23 mouse cellular contexts compared by ENCODE assay signal in the genomic region with DNA sequence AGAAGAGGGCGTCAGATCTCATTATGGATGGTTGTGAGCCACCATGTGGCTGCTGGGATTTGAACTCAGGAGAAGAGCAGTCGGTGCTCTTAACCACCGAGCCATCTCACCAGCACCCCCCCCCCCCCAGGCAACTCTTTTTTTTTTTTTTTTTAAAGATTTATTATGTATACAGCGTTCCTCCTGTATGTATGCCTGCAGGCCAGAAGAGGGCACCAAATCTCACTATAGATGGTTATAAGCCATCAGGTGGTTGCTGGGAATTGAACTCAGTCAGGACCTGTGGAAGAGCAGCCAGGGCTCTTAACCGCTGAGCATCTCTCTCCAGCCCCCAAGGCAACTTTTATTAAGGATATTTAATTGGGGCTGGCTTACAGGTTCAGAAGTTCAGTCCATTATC. TPM values are rescaled to one million over a fixed set of nuclear protein-coding genes. Genes with fewer than 3 reads are reported as not detected.
DNase-seq lines count a peak whose midpoint lies in the region; ATAC-seq and TF ChIP-seq lines count a peak whose summit lies in the region.
"Had no signal": no experiment of that assay in that cellular context is flagged by ENCODE, and none has a peak within 500 bp of the region (broad histone marks: within the 10 kb centered on the region; RNA-seq: fewer than 3 reads in every experiment).

No protein-coding gene starts in this region.

- in situ Hi-C loops in CH12.LX (cut with MboI; ENCODE audit: low pct_ligation_motif_present, low pct_unique_long_range_greater_than_20kb, low sequenced_read_pairs) = loop anchor here (5.0 kb wide), 1 partner anchor 58 kb away; no protein-coding TSS in a partner anchor

- peaks cover 6 to 45% of the 10 kb centered on the region in 2 experiments for H3K36me3 ChIP-seq in CH12.LX (replicated peaks in 1 of 2; ENCODE audit: control insufficient read depth in 1 of 2, insufficient read depth in 1 of 2, low read length in 1 of 2)
- peaks cover under 1% of the 10 kb centered on the region; the same call in 1 of the 2 replicates for H3K36me3 ChIP-seq in forebrain, embryonic 14.5 days (ENCODE audit: control insufficient read depth, insufficient read depth, low read length)

- TF ChIP-seq POLR2A in CH12.LX (IDR thresholded peaks at IDR 0.05; ENCODE audit: low read depth, low read length) = no peak

- H3K9me3 ChIP-seq in CH12.LX (replicated peaks; ENCODE audit: low read length) = no peaks in the 10 kb centered on the region
- H3K9me3 ChIP-seq in forebrain, embryonic 14.5 days (replicated peaks; ENCODE audit: control insufficient read depth, low read length) = no peaks in the 10 kb centered on the region
- H3K9me3 ChIP-seq: embryonic facial prominence, embryonic 13.5 days; forebrain, embryonic 12.5 days; heart, embryonic 10.5 days; hindbrain, embryonic 12.5 days had no signal

- no peak for TF ChIP-seq EP300 in CH12.LX (IDR thresholded peaks at IDR 0.05; ENCODE audit: low read length)

- H3K4me2 ChIP-seq in CH12.LX (ENCODE audit: insufficient read depth, low read depth, poor library complexity, severe bottlenecking) = no peak overlapping the region
- H3K4me2 ChIP-seq in forebrain, embryonic 14.5 days (ENCODE audit: low read length) = no peak overlapping the region
- H3K4me2 ChIP-seq: embryonic facial prominence, embryonic 13.5 days; forebrain, embryonic 12.5 days; hindbrain, embryonic 12.5 days had no signal

- no peak for DNase-seq in layer of hippocampus, adult 2 months (ENCODE audit: low spot score in 2 of 2)
- no peak for DNase-seq in layer of hippocampus, postnatal 10 days (ENCODE audit: low spot score in 2 of 2)
- DNase-seq in CH12.LX (ENCODE audit: extremely low read depth) = no peak
- peak; percentile 54 for DNase-seq in ES-CJ7 (ENCODE audit: low read depth, low spot score)
- peak; percentile 51 for DNase-seq in ZHBTc4 (ENCODE audit: low read depth, low spot score)
- no peak for DNase-seq in ovary, postnatal 14 days (ENCODE audit: low spot score)
- no peak for DNase-seq in forebrain, embryonic 14.5 days (ENCODE audit: low spot score)
- DNase-seq: adrenal gland, postnatal 25 days; cerebellum, adult 18-20 months; cerebellum, adult 9-11 months; cerebellum, postnatal 36 days; gastrocnemius, adult 2 months; gastrocnemius, postnatal 25 days; heart, adult 11 months; heart, postnatal 10 days; heart, postnatal 4 days had no signal

- H3K4me1 ChIP-seq in CH12.LX (ENCODE audit: control insufficient read depth in 1 of 2, insufficient read depth in 2 of 2) = no peaks in the 10 kb centered on the region
- H3K4me1 ChIP-seq in forebrain, embryonic 14.5 days (ENCODE audit: control insufficient read depth, insufficient read depth, low read length) = no peaks in the 10 kb centered on the region
- H3K4me1 ChIP-seq: forebrain, embryonic 12.5 days; hindbrain, embryonic 12.5 days had no signal

- no peaks in the 10 kb centered on the region for H3K79me2 ChIP-seq in CH12.LX (replicated peaks; ENCODE audit: control insufficient read depth, extremely low read depth, insufficient read depth, poor library complexity, severe bottlenecking)

- no peak overlapping the region for H3K9ac ChIP-seq in CH12.LX (ENCODE audit: insufficient read depth, low read depth)
- H3K9ac ChIP-seq in forebrain, embryonic 14.5 days (ENCODE audit: low read length) = no peak overlapping the region
- H3K9ac ChIP-seq: embryonic facial prominence, embryonic 13.5 days; forebrain, embryonic 12.5 days; hindbrain, embryonic 12.5 days had no signal

- no peak; the same call in none of the 2 replicates for TF ChIP-seq RAD21 in CH12.LX (IDR thresholded peaks at IDR 0.05; ENCODE audit: low read depth, low read length)

- no peak for ATAC-seq in forebrain, embryonic 14.5 days
- ATAC-seq: activated CD4-positive, CD25-positive, alpha-beta regulatory T cell, adult 4 months; hindbrain, embryonic 16.5 days; inflammation-experienced regulatory T-cells, adult 6 months had no signal

- no peak overlapping the region for H3K27ac ChIP-seq in layer of hippocampus, adult 2 months
- H3K27ac ChIP-seq in CH12.LX (ENCODE audit: insufficient read depth, low read depth) = no peak overlapping the region
- H3K27ac ChIP-seq in forebrain, embryonic 14.5 days (ENCODE audit: low read depth, low read length) = no peak overlapping the region
- H3K27ac ChIP-seq: embryonic facial prominence, embryonic 13.5 days; forebrain, embryonic 12.5 days; gastrocnemius, adult 2 months; heart, embryonic 10.5 days; hindbrain, embryonic 12.5 days had no signal

- TF ChIP-seq CTCF in layer of hippocampus, adult 2 months (conservative IDR thresholded peaks at IDR 0.05) = peak; percentile 20; the same call in 1 of the 2 replicates
- TF ChIP-seq CTCF in CH12.LX (conservative IDR thresholded peaks at IDR 0.05 in 1 of 2, IDR thresholded peaks at IDR 0.05 in 1 of 2; ENCODE audit: low read depth in 2 of 2, low read length in 2 of 2) = 0 out of 4 replicates have a peak, but pooled peaks of 1 of the 2 experiments have one; percentile 28

- no peak overlapping the region for H3K4me3 ChIP-seq in layer of hippocampus, adult 2 months
- H3K4me3 ChIP-seq in CH12.LX (replicated peaks in 1 of 3; ENCODE audit: low read depth in 2 of 3, low read length in 2 of 3, poor library complexity in 1 of 3) = no peak overlapping the region
- H3K4me3 ChIP-seq in forebrain, embryonic 14.5 days (ENCODE audit: low read depth, low read length) = no peak overlapping the region
- H3K4me3 ChIP-seq: embryonic facial prominence, embryonic 13.5 days; forebrain, embryonic 12.5 days; gastrocnemius, adult 2 months; heart, embryonic 10.5 days; hindbrain, embryonic 12.5 days had no signal

- dilution Hi-C loops in CH12.LX (cut with MboI; ENCODE audit: extremely low pct_ligation_motif_present, extremely low pct_unique_long_range_greater_than_20kb, low sequenced_read_pairs) = no loop called here

- no peaks in the 10 kb centered on the region for H3K27me3 ChIP-seq in CH12.LX (replicated peaks)
- no peaks in the 10 kb centered on the region for H3K27me3 ChIP-seq in forebrain, embryonic 14.5 days (replicated peaks; ENCODE audit: control insufficient read depth, insufficient read depth, low read length)
- H3K27me3 ChIP-seq: embryonic facial prominence, embryonic 13.5 days; forebrain, embryonic 12.5 days; hindbrain, embryonic 12.5 days had no signal

- WGBS in forebrain, embryonic 14.5 days = 77% methylated on average over 5 of the region's 5 CpGs

TF ChIP-seq in CH12.LX, 34 proteins besides CTCF, POLR2A, EP300 and RAD21:
- TF ChIP-seq ZNF384 (IDR thresholded peaks at IDR 0.05; ENCODE audit: low read depth, low read length) (peak; percentile 48; the same call in 1 of the 2 replicates), SIN3A (IDR thresholded peaks at IDR 0.05; ENCODE audit: low read length) (no peak)

RNA-seq across cellular contexts. Expression of a gene that starts 5.4 kb away (rescaled TPM):
- total RNA-seq in layer of hippocampus, adult 2 months (2021) = under 1 TPM; 0.10 TPM
- total RNA-seq in layer of hippocampus, postnatal 10 days (2021) = under 1 TPM; 0.13 to 0.18 TPM
- total RNA-seq in CH12.LX (2012; rRNA removed) (0.04 and 0.08 TPM in 2 replicates), CH12.LX (2014; rRNA removed) (0.01 TPM in 1 of 2 replicates, not detected in the other)
- polyA plus RNA-seq in CH12.LX (2012; ENCODE audit: insufficient read length, low read depth) = 0.10 and 0.13 TPM in 2 replicates
- 0.08 and 0.09 TPM in 2 replicates for polyA plus RNA-seq in forebrain, embryonic 14.5 days (2014; fragmentation: Nextera tagmentation; extraction: Ambion mirVana)

RNA-seq across cellular contexts. Expression of a gene that starts 20.1 kb away (rescaled TPM):
- total RNA-seq in layer of hippocampus, adult 2 months (2021) = 10 to 100 TPM; 77.1 to 79.4 TPM
- 10 to 100 TPM; 64.2 to 73.8 TPM for total RNA-seq in layer of hippocampus, postnatal 10 days (2021)
- total RNA-seq in CH12.LX (2012; rRNA removed) = 135 and 152 TPM in 2 replicates
- 105 and 115 TPM in 2 replicates for total RNA-seq in CH12.LX (2014; rRNA removed)
- 151 and 155 TPM in 2 replicates for polyA plus RNA-seq in CH12.LX (2012; ENCODE audit: insufficient read length, low read depth)
- 111 and 115 TPM in 2 replicates for polyA plus RNA-seq in forebrain, embryonic 14.5 days (2014; fragmentation: Nextera tagmentation; extraction: Ambion mirVana)

RNA-seq across cellular contexts. Expression of a gene that starts 56.3 kb away (rescaled TPM):
- 10 to 100 TPM; 27.3 to 32.7 TPM for total RNA-seq in layer of hippocampus, adult 2 months (2021)
- total RNA-seq in layer of hippocampus, postnatal 10 days (2021) = 10 to 100 TPM; 28.3 to 31.8 TPM
- total RNA-seq in CH12.LX (2012; rRNA removed) (47.8 and 62.4 TPM in 2 replicates), CH12.LX (2014; rRNA removed) (72.6 and 79.2 TPM in 2 replicates)
- 56.9 and 78.6 TPM in 2 replicates for polyA plus RNA-seq in CH12.LX (2012; ENCODE audit: insufficient read length, low read depth)
- polyA plus RNA-seq in forebrain, embryonic 14.5 days (2014; fragmentation: Nextera tagmentation; extraction: Ambion mirVana) = 37.4 and 40.3 TPM in 2 replicates

RNA-seq across cellular contexts. Expression of a gene that starts 57.6 kb away (rescaled TPM):
- total RNA-seq in layer of hippocampus, adult 2 months (2021) = 10 to 100 TPM; 48.8 to 51.1 TPM
- 10 to 100 TPM; 38.0 to 39.3 TPM for total RNA-seq in layer of hippocampus, postnatal 10 days (2021)
- total RNA-seq in CH12.LX (2012; rRNA removed) (18.9 and 23.4 TPM in 2 replicates), CH12.LX (2014; rRNA removed) (17.0 and 17.3 TPM in 2 replicates)
- 14.9 and 17.0 TPM in 2 replicates for polyA plus RNA-seq in CH12.LX (2012; ENCODE audit: insufficient read length, low read depth)
- polyA plus RNA-seq in forebrain, embryonic 14.5 days (2014; fragmentation: Nextera tagmentation; extraction: Ambion mirVana) = 16.5 and 23.1 TPM in 2 replicates

Comparison
In these comparisons a context has a peak if more than half of its experiments do, and no peak if none do; other contexts are left out.
1. DNase-seq: peak in ES-CJ7 (single experiment) and ZHBTc4 (single experiment); none in layer of hippocampus, adult 2 months (0 of 2), layer of hippocampus, postnatal 10 days (0 of 2), CH12.LX (single experiment), ovary, postnatal 14 days (single experiment) and forebrain, embryonic 14.5 days (single experiment).